Mouse (Mus musculus) testis, adult 2 months (tissue): Measurements from ENCODE around the gene Parg. TPM values are rescaled to one million over a fixed set of nuclear protein-coding genes. Genes with fewer than 3 reads are reported as not detected.

ENCODE experiments used
- H3K27ac ChIP-seq: fragments of 200-500 bp; 2 replicates; pipeline ENCODE4 v1.5.1; 2012; ENCODE audit warnings: low read depth, low read length; ENCODE audit not compliant: control insufficient read depth, insufficient read depth
- H3K27me3 ChIP-seq: fragments of 200-500 bp; 2 replicates; pipeline ENCODE4 v1.6.1; 2012; ENCODE audit warnings: mild to moderate bottlenecking, low read length, moderate library complexity; ENCODE audit not compliant: control insufficient read depth, insufficient read depth
- H3K36me3 ChIP-seq: fragments of 200-500 bp; 2 replicates; pipeline ENCODE4 v1.6.1; 2012; ENCODE audit warnings: mild to moderate bottlenecking, low read length; ENCODE audit not compliant: control insufficient read depth, insufficient read depth
- H3K4me1 ChIP-seq: fragments of 200-500 bp; 2 replicates; pipeline ENCODE4 v1.6.1; 2012; ENCODE audit warnings: low read length; ENCODE audit not compliant: control insufficient read depth, insufficient read depth
- H3K4me3 ChIP-seq: fragments of 200-500 bp; 2 replicates; pipeline ENCODE4 v1.5.1; 2012; ENCODE audit warnings: low read depth, mild to moderate bottlenecking, low read length, moderate library complexity, mixed read lengths; ENCODE audit not compliant: control insufficient read depth
- CTCF ChIP-seq: fragments of 200-500 bp; IDR thresholded peaks from 2 replicates; pipeline ENCODE4 v1.5.1; 2012; ENCODE audit warnings: low read depth, mild to moderate bottlenecking, inconsistent platforms, low read length, moderate library complexity; ENCODE audit not compliant: control insufficient read depth, insufficient read depth, insufficient replicate concordance
- POLR2A ChIP-seq: fragments of 200-500 bp; IDR thresholded peaks from 2 replicates; pipeline ENCODE4 v1.6.1; 2012; ENCODE audit warnings: low read depth, mild to moderate bottlenecking, inconsistent platforms, low read length, moderate library complexity; ENCODE audit not compliant: control insufficient read depth
- polyA plus RNA-seq: library from polyadenylated mRNA; depleted of rRNA; stranded (reverse); fragments of >200 nt; gene quantifications from 2 replicates; pipeline ENCODE4 v1.2.3, GENCODE M21; 2012

Parg gene
- polyA plus RNA-seq, 1 experiment = 7.6 TPM

- Histone ChIP-seq H3K27ac (no peak overlapping the region), H3K27me3 (no peaks in the 10 kb centered on the region), H3K4me3 (no peak overlapping the region), H3K36me3 (no peaks in the 10 kb centered on the region), H3K4me1 (no peaks in the 10 kb centered on the region)
- TF ChIP-seq POLR2A (no peak), CTCF (no peak)
Observed at GRCm38 (mm10) chr14:32228996-32229395, 27.2 kb downstream of the Parg start.

GRCm38 (mm10) chr14:32242401-32242800 lies 40.7 kb downstream of the Parg start:
- Histone ChIP-seq H3K4me1 (no peaks in the 10 kb centered on the region), H3K27me3 (no peaks in the 10 kb centered on the region), H3K4me3 (no peak overlapping the region), H3K36me3 (no peaks in the 10 kb centered on the region), H3K27ac (no peak overlapping the region)
- no peak for TF ChIP-seq CTCF
- TF ChIP-seq POLR2A = no peak

- Histone ChIP-seq H3K27ac (no peak overlapping the region), H3K4me1 (no peaks in the 10 kb centered on the region), H3K36me3 (no peaks in the 10 kb centered on the region; the same call in 1 of the 2 replicates), H3K27me3 (no peaks in the 10 kb centered on the region), H3K4me3 (no peak overlapping the region)
- TF ChIP-seq CTCF (no peak), POLR2A (no peak)
Observed at GRCm38 (mm10) chr14:32246019-32246418, 44.3 kb downstream of the Parg start.

- TF ChIP-seq CTCF (no peak), POLR2A (no peak)
- H3K36me3 ChIP-seq = no peaks in the 10 kb centered on the region; the same call in 1 of the 2 replicates
- H3K4me3 ChIP-seq = no peak overlapping the region
- H3K4me1 ChIP-seq = no peaks in the 10 kb centered on the region
- no peak overlapping the region for H3K27ac ChIP-seq
- H3K27me3 ChIP-seq = no peaks in the 10 kb centered on the region
Observed at GRCm38 (mm10) chr14:32249616-32250015, 47.9 kb downstream of the Parg start.

GRCm38 (mm10) chr14:32260830-32261229 lies 59.1 kb downstream of the Parg start:
- Histone ChIP-seq H3K4me3 (no peak overlapping the region), H3K4me1 (no peaks in the 10 kb centered on the region), H3K27ac (no peak overlapping the region), H3K36me3 (0 out of 2 replicates have a peak, but pooled peaks cover 1% of the 10 kb centered on the region), H3K27me3 (no peaks in the 10 kb centered on the region)
- TF ChIP-seq POLR2A = no peak
- no peak for TF ChIP-seq CTCF

GRCm38 (mm10) chr14:32261741-32262140 lies 60.0 kb downstream of the Parg start:
- 0 out of 2 replicates have a peak, but pooled peaks cover 1% of the 10 kb centered on the region for H3K36me3 ChIP-seq
- H3K27me3 ChIP-seq = no peaks in the 10 kb centered on the region
- H3K4me3 ChIP-seq = no peak overlapping the region
- no peaks in the 10 kb centered on the region for H3K4me1 ChIP-seq
- no peak for TF ChIP-seq CTCF
- TF ChIP-seq POLR2A = no peak
- no peak overlapping the region for H3K27ac ChIP-seq

GRCm38 (mm10) chr14:32268999-32269398 lies 67.2 kb downstream of the Parg start:
- Histone ChIP-seq H3K27me3 (no peaks in the 10 kb centered on the region), H3K27ac (no peak overlapping the region), H3K36me3 (peaks cover 3% of the 10 kb centered on the region), H3K4me3 (no peak overlapping the region), H3K4me1 (no peaks in the 10 kb centered on the region)
- TF ChIP-seq CTCF = no peak
- TF ChIP-seq POLR2A = no peak

GRCm38 (mm10) chr14:32269589-32269988 lies 67.8 kb downstream of the Parg start:
- no peaks in the 10 kb centered on the region for H3K4me1 ChIP-seq
- no peaks in the 10 kb centered on the region for H3K27me3 ChIP-seq
- TF ChIP-seq CTCF = no peak
- no peak for TF ChIP-seq POLR2A
- peaks cover 2% of the 10 kb centered on the region for H3K36me3 ChIP-seq
- H3K27ac ChIP-seq = no peak overlapping the region
- H3K4me3 ChIP-seq = no peak overlapping the region
